Mouse (Mus musculus) left cerebral cortex, postnatal 14 days (tissue): ENCODE measurements around the gene Olfr679. TPM values are rescaled to one million over a fixed set of nuclear protein-coding genes. Genes with fewer than 3 reads are reported as not detected.
"Not testable (repeated sequence)": the region's sequence is repeated elsewhere in the genome, so short reads cannot be mapped to it uniquely, and the experiment has no call there.

ENCODE experiments used
- DNase-seq, 2 experiments: peaks; one replicate each; pipeline ENCODE4 v3.0.0; 2021 to 2022; ENCODE audit warnings: low spot score in 2 of 2, mixed read lengths in 1 of 2
- intact Hi-C: fragments of 180-260 bp; cut with DNase I; formaldehyde crosslinking; loops from one replicate; pipeline ENCODE4 v1.15.1; 2025
- long read RNA-seq, 2 experiments: library from polyadenylated mRNA; stranded (forward); transcript quantifications; one replicate each; pipeline ENCODE4 v2.0.0; 2021
- total RNA-seq, 2 experiments: library from RNA; stranded (reverse); gene quantifications; 2 replicates each; pipeline ENCODE4 v1.2.3; 2021

The Olfr679 gene
- not detected for total RNA-seq
- long read RNA-seq, experiment 1 = 0 reads
- long read RNA-seq, experiment 2 = 0 reads

GRCm38 (mm10) chr7:105080905-105081304 lies at the start of gene Olfr679:
TSS of gene Olfr679 (plus strand) at chr7:105081205.
- DNase-seq = no peak
- intact Hi-C loops = no loop called here

- no peak for DNase-seq
- intact Hi-C loops = no loop called here
Measured at GRCm38 (mm10) chr7:105032398-105032797, 48.6 kb upstream of the Olfr679 start, which contains the start of gene Olfr676. TSS of gene Olfr676 (plus strand) at chr7:105032698.

GRCm38 (mm10) chr7:105033836-105034235 lies 47.2 kb upstream of the Olfr679 start:
- intact Hi-C loops = not testable (repeated sequence)
- DNase-seq = peak in 1 of 2 experiments; percentile 2

- DNase-seq = no peak
- intact Hi-C loops = no loop called here
Measured at GRCm38 (mm10) chr7:105058951-105059350, 22.1 kb upstream of the Olfr679 start.

GRCm38 (mm10) chr7:105064175-105064574 lies 16.8 kb upstream of the Olfr679 start, which contains the start of gene Olfr678:
TSS of gene Olfr678 (plus strand) at chr7:105064475.
- intact Hi-C loops = no loop called here
- DNase-seq = no peak

- DNase-seq, intact Hi-C loops: not testable (repeated sequence)
Measured at GRCm38 (mm10) chr7:105092717-105093116, 11.7 kb downstream of the Olfr679 start, which contains the start of gene Olfr680-ps1. TSS of gene Olfr680-ps1 (minus strand) at chr7:105092817.

GRCm38 (mm10) chr7:105116536-105116935 lies 35.5 kb downstream of the Olfr679 start, which contains the start of gene Olfr681:
TSS of gene Olfr681 (plus strand) at chr7:105116836.
- intact Hi-C loops = no loop called here
- DNase-seq = no peak

Other genes starting within 250 kb of the Olfr679 start
- not detected for gene Usp17lb, start 238.6 kb upstream of the Olfr679 start, total RNA-seq
- gene Usp17la, start 224.2 kb upstream of the Olfr679 start, total RNA-seq = not detected
- gene Olfr665, start 203.2 kb upstream of the Olfr679 start, total RNA-seq = not detected
- not detected for gene Olfr666, start 185.3 kb upstream of the Olfr679 start, total RNA-seq
- not detected for gene Olfr667, start 159.7 kb upstream of the Olfr679 start, total RNA-seq
- gene Olfr668, start 153.1 kb upstream of the Olfr679 start, total RNA-seq = not detected
- gene Olfr669, start 147.0 kb upstream of the Olfr679 start, total RNA-seq = not detected
- gene Olfr670, start 118.6 kb upstream of the Olfr679 start, total RNA-seq = not detected
- gene Olfr671, start 102.1 kb upstream of the Olfr679 start, total RNA-seq = not detected
- gene Olfr672, start 79.2 kb upstream of the Olfr679 start, total RNA-seq = not detected
- gene Olfr675, start 52.7 kb upstream of the Olfr679 start, total RNA-seq = not detected
- not detected for gene Olfr676, start 48.5 kb upstream of the Olfr679 start, total RNA-seq
- not detected for gene Olfr677, start 29.8 kb upstream of the Olfr679 start, total RNA-seq
- gene Olfr678, start 16.7 kb upstream of the Olfr679 start, total RNA-seq = not detected
- not detected for gene Olfr680-ps1, start 11.6 kb downstream of the Olfr679 start, total RNA-seq
- not detected for gene Olfr681, start 35.6 kb downstream of the Olfr679 start, total RNA-seq
- gene Olfr683, start 65.8 kb downstream of the Olfr679 start, total RNA-seq = not detected
- gene Olfr684, start 82.4 kb downstream of the Olfr679 start, total RNA-seq = not detected
- not detected for gene Olfr685, start 104.8 kb downstream of the Olfr679 start, total RNA-seq
- not detected for gene Olfr686, start 126.3 kb downstream of the Olfr679 start, total RNA-seq
- not detected for gene Olfr688, start 206.9 kb downstream of the Olfr679 start, total RNA-seq
- gene Olfr689, start 230.0 kb downstream of the Olfr679 start, total RNA-seq = not detected